Mouse (Mus musculus) ES-E14 (cell line): ENCODE results near the gene Itgae. TPM values are rescaled to one million over a fixed set of nuclear protein-coding genes. Genes with fewer than 3 reads are reported as not detected.

Experiments
- DNase-seq: peaks from one replicate; pipeline ENCODE4 v3.0.0-alpha.2; 2013; ENCODE audit warnings: low read depth, low spot score
- H3K27ac ChIP-seq: 2 replicates; pipeline ENCODE4 v1.5.1; 2012; ENCODE audit warnings: low read depth, mild to moderate bottlenecking, low read length, moderate library complexity, mixed read lengths; ENCODE audit not compliant: poor library complexity, insufficient read depth, severe bottlenecking
- H3K36me3 ChIP-seq: 2 replicates; pipeline ENCODE4 v1.6.1; 2012; ENCODE audit warnings: mild to moderate bottlenecking, low read length, moderate library complexity, mixed read lengths; ENCODE audit not compliant: control insufficient read depth, poor library complexity, insufficient read depth, severe bottlenecking
- H3K4me1 ChIP-seq, 2 experiments: fragments of 150-350 bp in 1 of 2; sonication (generic) in 1 of 2; 2 replicates each; pipeline ENCODE4 v1.6.1; 2012; ENCODE audit warnings: low read length in 2 of 2, mild to moderate bottlenecking in 1 of 2, mixed read lengths in 1 of 2; ENCODE audit not compliant: control insufficient read depth in 2 of 2, insufficient read depth in 2 of 2, poor library complexity in 1 of 2
- H3K4me3 ChIP-seq, 2 experiments: fragments of 150-350 bp in 1 of 2; sonication (generic) in 1 of 2; 2 replicates each; pipeline ENCODE4 v1.5.1; 2012; ENCODE audit warnings: low read length in 2 of 2, low read depth in 1 of 2, mild to moderate bottlenecking in 1 of 2, mixed read lengths in 1 of 2; ENCODE audit not compliant: insufficient read depth in 1 of 2, poor library complexity in 1 of 2, severe bottlenecking in 1 of 2
- H3K9ac ChIP-seq: 2 replicates; pipeline ENCODE4 v1.6.1; 2012; ENCODE audit warnings: low read depth, mild to moderate bottlenecking, low read length, mixed read lengths; ENCODE audit not compliant: poor library complexity, insufficient read depth, severe bottlenecking
- H3K9me3 ChIP-seq: fragments of 150-350 bp; sonication (generic); 2 replicates; pipeline ENCODE4 v1.6.1; 2012; ENCODE audit warnings: low read depth, mild to moderate bottlenecking, low read length; ENCODE audit not compliant: control insufficient read depth, insufficient read depth
- CHD2 ChIP-seq: IDR thresholded peaks from 2 replicates; pipeline ENCODE4 v1.6.1; 2014; ENCODE audit warnings: mild to moderate bottlenecking, low read depth, low read length, inconsistent platforms
- HCFC1 ChIP-seq: IDR thresholded peaks from 2 replicates; pipeline ENCODE4 v1.6.1; 2012; ENCODE audit warnings: low read length, inconsistent platforms, borderline replicate concordance; ENCODE audit not compliant: insufficient read depth
- MAFK ChIP-seq: IDR thresholded peaks from 2 replicates; pipeline ENCODE4 v1.6.1; 2014; ENCODE audit warnings: mild to moderate bottlenecking, low read depth, low read length, inconsistent platforms; ENCODE audit not compliant: insufficient read depth
- ZC3H11A ChIP-seq: IDR thresholded peaks from 2 replicates; pipeline ENCODE4 v1.6.1; 2012; ENCODE audit warnings: low read depth, mild to moderate bottlenecking, inconsistent platforms, low read length, borderline replicate concordance
- ZNF384 ChIP-seq: IDR thresholded peaks from 2 replicates; pipeline ENCODE4 v1.6.1; 2012; ENCODE audit warnings: low read depth, low read length, inconsistent platforms
- in situ Hi-C, 2 experiments: fragments of 600-800 bp; cut with MboI; formaldehyde crosslinking; loops; one replicate each; pipeline ENCODE4 v1.15.1; 2025; ENCODE audit warnings: low sequenced_read_pairs in 2 of 2, inconsistent platforms in 1 of 2; ENCODE audit not compliant: unreplicated experiment in 2 of 2
- total RNA-seq: library from RNA; depleted of rRNA; stranded (reverse); fragments of 300-350 nt; gene quantifications from 2 replicates; pipeline ENCODE4 v1.2.3, GENCODE M21; 2012

Gene Itgae
- total RNA-seq, 1 experiment, result 0.45 TPM

DNA sequence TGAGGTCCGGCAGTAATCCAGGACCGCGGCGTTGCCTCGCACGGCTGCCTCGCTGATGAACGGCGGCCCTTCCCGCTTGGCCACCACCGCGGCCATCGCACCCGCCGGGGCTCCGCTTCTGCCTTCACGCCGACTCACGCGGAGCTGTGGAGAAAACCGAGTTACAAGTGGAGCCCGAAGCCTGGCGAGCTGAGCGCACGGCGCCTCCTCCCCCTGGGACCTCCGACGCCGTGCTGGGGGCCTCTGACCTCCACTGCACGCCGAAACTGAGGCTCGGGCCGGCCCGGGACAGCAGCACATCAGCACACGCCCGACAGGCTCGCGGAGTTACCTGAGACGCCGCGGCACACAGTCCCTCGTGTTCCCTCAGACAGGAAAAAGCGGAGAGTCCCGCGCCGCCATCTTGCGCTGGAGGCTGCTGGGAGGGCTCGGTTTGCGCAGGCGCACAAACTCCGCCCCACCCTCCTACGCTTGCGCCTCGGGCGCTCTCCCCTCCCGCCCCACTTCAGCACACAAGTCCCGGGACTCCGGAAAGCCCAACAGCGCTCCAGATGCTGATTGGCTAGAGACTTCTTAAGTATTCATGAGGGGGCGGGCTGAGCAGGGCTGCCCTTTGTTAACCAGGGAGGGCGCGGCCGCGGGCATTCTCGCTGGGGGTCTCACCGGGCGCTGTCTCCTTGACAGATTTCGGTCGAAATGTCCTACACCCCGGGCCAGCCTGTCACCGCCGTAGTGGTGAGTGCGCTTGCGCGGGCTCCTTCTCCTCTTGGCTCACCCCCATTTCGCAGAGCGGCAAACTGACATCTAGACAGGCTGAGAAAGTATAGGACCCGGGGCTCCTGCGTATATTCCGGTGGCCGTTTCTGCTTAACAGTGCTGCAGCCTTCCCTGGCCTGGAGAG lies 86.5 kb downstream of the Itgae start, which contains the start of the genes Emc6 and Tax1bp3:
Gene Emc6 (minus strand): TSS at position 430 of the 901 bp plus-strand sequence.
Gene Tax1bp3 (plus strand): TSS at position 476 of the 901 bp plus-strand sequence.
- Histone ChIP-seq H3K4me3 (peak within 1 kb of the TSS; percentile 97 to 100), H3K9ac (peak within 1 kb of the TSS; percentile 91), H3K4me1 (peaks cover 0 to 5% of the 10 kb centered on the region in 2 experiments; a peak in 2 of 4 replicates), H3K9me3 (no peaks in the 10 kb centered on the region), H3K27ac (peak within 1 kb of the TSS; percentile 32; the same call in 1 of the 2 replicates), H3K36me3 (peaks cover 2% of the 10 kb centered on the region)
- no peak for TF ChIP-seq ZC3H11A
- 0 out of 2 replicates have a peak, but pooled peaks have one; percentile 37 for TF ChIP-seq HCFC1
- no peak for TF ChIP-seq CHD2
- in situ Hi-C loops, result no loop called here
- peak; percentile 95 for DNase-seq

DNA sequence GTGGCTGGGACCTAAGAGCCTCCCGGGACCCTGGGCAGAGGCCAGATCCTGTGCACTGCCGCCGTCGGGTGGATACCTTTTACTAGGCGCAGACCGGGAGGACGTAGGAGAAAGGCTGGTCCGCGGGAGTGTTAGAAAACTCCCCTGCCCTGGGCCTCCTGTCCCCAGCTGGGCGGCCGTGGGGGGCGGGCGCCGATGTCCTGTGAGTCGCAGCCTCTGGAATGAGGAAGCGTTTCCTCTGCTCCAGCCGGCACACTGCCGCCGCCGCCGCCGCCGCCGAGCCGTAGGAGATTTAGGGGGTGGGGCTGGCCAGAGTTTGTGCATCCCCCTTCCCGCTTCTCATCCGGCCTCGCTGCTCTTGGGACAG lies 87.1 kb downstream of the Itgae start:
- Histone ChIP-seq H3K9ac (peak overlapping the region; percentile 39), H3K9me3 (no peaks in the 10 kb centered on the region), H3K4me3 (peak overlapping the region; percentile 75 to 82), H3K36me3 (peaks cover 2% of the 10 kb centered on the region), H3K27ac (no peak overlapping the region; the same call in 1 of the 2 replicates), H3K4me1 (peaks cover 0 to 5% of the 10 kb centered on the region in 2 experiments; a peak in 1 of 4 replicates)
- TF ChIP-seq MAFK, result no peak
- no peak for TF ChIP-seq ZC3H11A
- no peak for TF ChIP-seq ZNF384
- no peak for TF ChIP-seq CHD2
- TF ChIP-seq HCFC1, result no peak
- in situ Hi-C loops, result no loop called here
- DNase-seq, result no peak

DNA sequence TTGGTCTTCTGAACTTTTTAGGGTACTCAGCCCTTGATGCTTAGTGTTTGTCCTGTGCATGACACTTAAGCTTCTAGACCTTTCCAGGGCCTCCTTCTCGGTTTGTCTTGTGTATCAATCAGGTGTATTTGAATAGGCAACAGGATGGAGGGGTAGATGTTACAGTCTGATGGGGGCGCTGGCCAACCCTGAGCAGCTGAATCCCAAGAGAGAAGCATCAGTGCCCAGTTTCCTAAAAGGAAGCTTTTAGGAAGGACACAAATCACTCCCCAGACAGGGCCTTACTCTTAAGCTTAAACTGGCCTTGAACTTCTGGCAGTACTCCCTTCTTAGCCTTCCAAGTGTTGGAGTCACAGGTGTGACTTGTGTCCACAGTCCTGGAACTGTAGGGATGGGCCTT lies 87.5 kb downstream of the Itgae start:
- in situ Hi-C loops, result no loop called here
- Histone ChIP-seq H3K4me1 (peaks cover 0 to 5% of the 10 kb centered on the region in 2 experiments; a peak in 1 of 4 replicates), H3K36me3 (peaks cover 2% of the 10 kb centered on the region), H3K9me3 (no peaks in the 10 kb centered on the region), H3K27ac (no peak overlapping the region), H3K9ac (peak overlapping the region; percentile 39), H3K4me3 (peak overlapping the region; percentile 75 to 82; a peak in 3 of 4 replicates)
- no peak for TF ChIP-seq CHD2
- no peak for TF ChIP-seq ZNF384
- TF ChIP-seq ZC3H11A, result no peak
- no peak for TF ChIP-seq HCFC1
- TF ChIP-seq MAFK, result no peak
- no peak for DNase-seq

DNA sequence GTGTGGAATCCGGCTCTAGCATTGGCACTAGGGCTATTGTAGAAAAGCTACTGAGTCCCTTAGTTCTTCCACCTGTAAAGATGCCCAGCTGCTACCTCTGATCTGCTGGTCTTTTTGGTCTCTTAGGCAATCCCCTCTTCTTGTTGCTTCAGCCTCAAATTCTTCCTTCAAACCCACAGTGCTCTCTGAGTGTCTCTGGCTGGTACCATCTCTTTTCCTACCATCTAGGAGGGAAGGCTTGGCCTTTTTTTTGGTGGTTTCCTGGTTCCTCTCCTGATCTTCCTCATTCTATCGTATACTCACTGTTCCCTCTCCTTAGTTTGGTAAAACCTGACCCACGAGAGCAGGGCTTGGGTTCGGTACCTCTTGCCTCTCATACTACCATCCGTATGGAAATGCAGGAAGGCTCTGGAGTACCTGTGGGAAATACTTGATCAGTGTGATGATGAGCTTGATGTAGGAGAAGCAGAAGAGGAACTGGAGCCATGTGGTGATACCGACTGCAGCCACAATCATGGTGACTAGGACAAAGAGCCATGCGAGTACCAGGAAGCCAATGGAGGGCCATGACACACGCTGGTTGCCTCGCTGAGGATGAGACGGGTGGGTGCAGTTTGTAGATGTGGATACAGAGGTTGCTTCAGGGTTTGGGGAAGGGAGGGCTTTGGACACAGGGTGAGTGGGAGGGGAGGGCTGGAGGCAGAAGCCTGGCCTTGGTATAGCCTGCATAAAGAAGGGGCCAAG lies 95.7 kb downstream of the Itgae start:
- Histone ChIP-seq H3K4me1 (no peaks in the 10 kb centered on the region), H3K9ac (no peak overlapping the region)
- in situ Hi-C loops, result no loop called here

More for the DNA sequence above, 95.7 kb downstream of the Itgae start:
- Histone ChIP-seq H3K9me3 (no peaks in the 10 kb centered on the region), H3K36me3 (peaks cover 9% of the 10 kb centered on the region), H3K27ac (no peak overlapping the region), H3K4me3 (no peak overlapping the region)
- DNase-seq, result no peak
- no peak for TF ChIP-seq MAFK
- no peak for TF ChIP-seq CHD2
- no peak for TF ChIP-seq ZNF384
- TF ChIP-seq HCFC1, result no peak
- no peak for TF ChIP-seq ZC3H11A
